Comparison of ENCODE assay signal across 14 mouse cellular contexts in the genomic region with DNA sequence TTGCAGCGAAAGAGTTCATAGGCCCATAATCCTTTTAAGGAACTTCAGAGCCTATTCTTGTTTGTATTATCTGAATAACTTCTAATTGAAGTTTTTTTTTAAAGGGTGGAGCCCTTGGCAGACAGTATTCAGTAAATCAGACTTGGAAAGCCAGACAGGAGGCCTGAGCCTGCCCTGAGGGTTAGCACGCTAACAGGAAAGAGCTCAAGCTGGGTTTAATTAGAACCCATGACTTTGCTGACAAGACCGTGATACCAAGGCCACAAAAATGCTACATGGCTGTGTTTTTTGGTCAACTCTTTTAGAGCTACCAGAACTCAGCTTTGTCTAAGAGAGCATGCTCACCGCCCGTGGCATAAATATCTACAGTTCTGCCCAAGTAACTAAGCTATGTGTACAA.
DNase-seq lines count a peak whose midpoint lies in the region; ATAC-seq and TF ChIP-seq lines count a peak whose summit lies in the region.
"Had no signal": no experiment of that assay in that cellular context is flagged by ENCODE, and none has a peak within 500 bp of the region (broad histone marks: within the 10 kb centered on the region; RNA-seq: fewer than 3 reads in every experiment).

No protein-coding gene starts in this region.

- no peak for TF ChIP-seq RAD21 in MEL (IDR thresholded peaks at IDR 0.05; ENCODE audit: low read depth, low read length)

- 70% methylated on average over 5 of the region's 5 CpGs for WGBS in forebrain, postnatal 0 days
- 61% methylated on average over 5 of the region's 5 CpGs for WGBS in forebrain, embryonic 16.5 days
- 56% methylated on average over 5 of the region's 5 CpGs for WGBS in kidney, adult 2 months
- WGBS in embryonic facial prominence, embryonic 13.5 days, result 45% methylated on average over 5 of the region's 5 CpGs

- H3K9ac ChIP-seq in forebrain, postnatal 0 days, result no peak overlapping the region
- H3K9ac ChIP-seq in forebrain, embryonic 16.5 days (replicated peaks; ENCODE audit: low read depth, low read length), result no peak overlapping the region
- no peak overlapping the region for H3K9ac ChIP-seq in MEL (ENCODE audit: control insufficient read depth, low read depth, low read length, poor library complexity, severe bottlenecking)
- H3K9ac ChIP-seq in embryonic facial prominence, embryonic 13.5 days, result no peak overlapping the region
- H3K9ac ChIP-seq: limb, embryonic 13.5 days; neural tube, embryonic 15.5 days had no signal

- no peaks in the 10 kb centered on the region for H3K79me2 ChIP-seq in MEL (ENCODE audit: control insufficient read depth, insufficient read depth, low read length, poor library complexity)

- TF ChIP-seq POLR2A in kidney, adult 2 months (IDR thresholded peaks at IDR 0.05; ENCODE audit: low read depth, low read length), result no peak
- TF ChIP-seq POLR2A in MEL (IDR thresholded peaks at IDR 0.05; ENCODE audit: control insufficient read depth in 1 of 2, insufficient read depth in 1 of 2, low read depth in 1 of 2, low read length in 2 of 2, poor library complexity in 1 of 2), result no peak

- H3K36me3 ChIP-seq in forebrain, postnatal 0 days (ENCODE audit: insufficient read depth), result no peaks in the 10 kb centered on the region
- no peaks in the 10 kb centered on the region for H3K36me3 ChIP-seq in forebrain, embryonic 16.5 days (ENCODE audit: control insufficient read depth, insufficient read depth)
- peaks cover 2% of the 10 kb centered on the region; the same call in 1 of the 2 replicates for H3K36me3 ChIP-seq in kidney, adult 2 months (ENCODE audit: control insufficient read depth, insufficient read depth, low read length)
- peaks cover 0 to 17% of the 10 kb centered on the region in 2 experiments; a peak in 2 of 4 replicates for H3K36me3 ChIP-seq in MEL (ENCODE audit: control insufficient read depth in 1 of 2, insufficient read depth in 2 of 2, low read length in 2 of 2)
- H3K36me3 ChIP-seq in embryonic facial prominence, embryonic 13.5 days, result no peaks in the 10 kb centered on the region
- H3K36me3 ChIP-seq: neural tube, embryonic 15.5 days had no signal

- ATAC-seq in forebrain, postnatal 0 days, result no peak
- no peak for ATAC-seq in forebrain, embryonic 16.5 days
- no peak for ATAC-seq in embryonic facial prominence, embryonic 13.5 days (ENCODE audit: insufficient number of reproducible peaks, insufficient read depth, low FRiP score, low TSS enrichment, low read depth)

- DNase-seq in forebrain, postnatal 0 days, result no peak
- peak; percentile 71 for DNase-seq in kidney, adult 2 months
- DNase-seq in kidney, postnatal 36 days, result no peak
- DNase-seq in MEL (ENCODE audit: low read depth, low spot score), result no peak
- no peak for DNase-seq in spleen, postnatal 14 days (ENCODE audit: low spot score in 2 of 2)
- DNase-seq in cerebellum, postnatal 10 days, result no peak
- DNase-seq: adrenal gland, adult 8-10 months; cerebellum, postnatal 25 days; kidney, postnatal 25 days; lung, adult 18-20 months had no signal

- no peak for TF ChIP-seq CTCF in forebrain, postnatal 0 days (IDR thresholded peaks at IDR 0.05; ENCODE audit: low read depth)
- no peak for TF ChIP-seq CTCF in kidney, adult 2 months (conservative IDR thresholded peaks at IDR 0.05; ENCODE audit: insufficient read depth, insufficient read length, low read depth, low read length)
- no peak for TF ChIP-seq CTCF in MEL (IDR thresholded peaks at IDR 0.05 in 2 of 3, conservative IDR thresholded peaks at IDR 0.05 in 1 of 3; ENCODE audit: control insufficient read depth in 1 of 3, insufficient read depth in 1 of 3, low read depth in 2 of 3, low read length in 3 of 3, poor library complexity in 1 of 3, severe bottlenecking in 1 of 3)

- no peak overlapping the region for H3K4me2 ChIP-seq in forebrain, postnatal 0 days (ENCODE audit: low read depth)
- H3K4me2 ChIP-seq in forebrain, embryonic 16.5 days (ENCODE audit: low read length), result no peak overlapping the region
- no peak overlapping the region for H3K4me2 ChIP-seq in embryonic facial prominence, embryonic 13.5 days
- H3K4me2 ChIP-seq: limb, embryonic 13.5 days; neural tube, embryonic 15.5 days had no signal

- H3K4me1 ChIP-seq in forebrain, postnatal 0 days (ENCODE audit: insufficient read depth), result 0 out of 2 replicates have a peak, but pooled peaks cover 6% of the 10 kb centered on the region
- peaks cover 4% of the 10 kb centered on the region; the same call in 1 of the 2 replicates for H3K4me1 ChIP-seq in forebrain, embryonic 16.5 days (replicated peaks; ENCODE audit: control insufficient read depth, insufficient read depth, low read length)
- H3K4me1 ChIP-seq in kidney, adult 2 months (ENCODE audit: control insufficient read depth, insufficient read depth, low read length), result peaks cover 24% of the 10 kb centered on the region
- H3K4me1 ChIP-seq in MEL (ENCODE audit: control insufficient read depth in 1 of 2, insufficient read depth in 2 of 2, low read length in 2 of 2), result peaks cover 0 to 30% of the 10 kb centered on the region in 2 experiments; a peak in 3 of 4 replicates
- peaks cover 46% of the 10 kb centered on the region for H3K4me1 ChIP-seq in embryonic facial prominence, embryonic 13.5 days

- TF ChIP-seq EP300 in MEL (IDR thresholded peaks at IDR 0.05; ENCODE audit: low read depth in 1 of 2, low read length in 2 of 2), result no peak

- no peak overlapping the region for H3K4me3 ChIP-seq in forebrain, postnatal 0 days (ENCODE audit: low read depth, low read length)
- no peak overlapping the region for H3K4me3 ChIP-seq in forebrain, embryonic 16.5 days (replicated peaks; ENCODE audit: low read length)
- no peak overlapping the region for H3K4me3 ChIP-seq in kidney, adult 2 months (ENCODE audit: insufficient read depth, low read depth, low read length)
- H3K4me3 ChIP-seq in MEL (ENCODE audit: control insufficient read depth in 1 of 2, insufficient read depth in 1 of 2, low read depth in 2 of 2, low read length in 2 of 2), result no peak overlapping the region
- no peak overlapping the region for H3K4me3 ChIP-seq in embryonic facial prominence, embryonic 13.5 days
- H3K4me3 ChIP-seq: limb, embryonic 13.5 days; neural tube, embryonic 15.5 days had no signal

- H3K27ac ChIP-seq in forebrain, postnatal 0 days (ENCODE audit: low read depth, low read length), result 0 out of 2 replicates have a peak overlapping the region, but pooled peaks have one; percentile 21
- H3K27ac ChIP-seq in forebrain, embryonic 16.5 days (ENCODE audit: low read length), result no peak overlapping the region
- peak overlapping the region; percentile 85 for H3K27ac ChIP-seq in kidney, adult 2 months (ENCODE audit: insufficient read depth, low read depth, low read length)
- H3K27ac ChIP-seq in MEL (ENCODE audit: control insufficient read depth, low read depth, low read length), result no peak overlapping the region
- peak overlapping the region; percentile 45; the same call in 1 of the 2 replicates for H3K27ac ChIP-seq in embryonic facial prominence, embryonic 13.5 days
- H3K27ac ChIP-seq: limb, embryonic 13.5 days had no signal

- no peaks in the 10 kb centered on the region for H3K27me3 ChIP-seq in forebrain, postnatal 0 days (ENCODE audit: insufficient read depth, low read length)
- H3K27me3 ChIP-seq in forebrain, embryonic 16.5 days (replicated peaks; ENCODE audit: control insufficient read depth, insufficient read depth, low read length), result no peaks in the 10 kb centered on the region
- no peaks in the 10 kb centered on the region for H3K27me3 ChIP-seq in kidney, adult 2 months (replicated peaks; ENCODE audit: control insufficient read depth, insufficient read depth, low read length)
- H3K27me3 ChIP-seq in MEL (ENCODE audit: control insufficient read depth in 1 of 2, insufficient read depth in 2 of 2, low read length in 2 of 2), result no peaks in the 10 kb centered on the region
- no peaks in the 10 kb centered on the region for H3K27me3 ChIP-seq in embryonic facial prominence, embryonic 13.5 days
- H3K27me3 ChIP-seq: limb, embryonic 13.5 days; neural tube, embryonic 15.5 days had no signal

- H3K9me3 ChIP-seq in forebrain, postnatal 0 days (ENCODE audit: low read length), result no peaks in the 10 kb centered on the region
- no peaks in the 10 kb centered on the region for H3K9me3 ChIP-seq in forebrain, embryonic 16.5 days (ENCODE audit: control insufficient read depth, low read length)
- H3K9me3 ChIP-seq in MEL (replicated peaks; ENCODE audit: insufficient read depth, low read length), result no peaks in the 10 kb centered on the region
- H3K9me3 ChIP-seq in embryonic facial prominence, embryonic 13.5 days, result no peaks in the 10 kb centered on the region
- H3K9me3 ChIP-seq: limb, embryonic 13.5 days; neural tube, embryonic 15.5 days had no signal

TF ChIP-seq in MEL, 35 proteins besides CTCF, POLR2A, EP300 and RAD21:
- TF ChIP-seq BHLHE40 (IDR thresholded peaks at IDR 0.05; ENCODE audit: borderline replicate concordance, low read depth, low read length) (no peak), ZNF384 (IDR thresholded peaks at IDR 0.05; ENCODE audit: low read depth, low read length) (peak; percentile 76)

Comparison
In these comparisons a context has a peak if more than half of its experiments do, and no peak if none do; other contexts are left out.
1. H3K27ac ChIP-seq: peak in forebrain, postnatal 0 days (single experiment), kidney, adult 2 months (single experiment) and embryonic facial prominence, embryonic 13.5 days (single experiment); none in forebrain, embryonic 16.5 days (single experiment) and MEL (single experiment).